Mouse (Mus musculus) stomach, postnatal 0 days (tissue): ENCODE results near the gene Nrarp.

ENCODE experiments used
- CTCF ChIP-seq: IDR thresholded peaks from 2 replicates; pipeline ENCODE4 v1.5.1; 2016; ENCODE audit warnings: antibody characterized with exemption, low read depth, mild to moderate bottlenecking, moderate library complexity
- EP300 ChIP-seq: optimal IDR thresholded peaks from 2 replicates; pipeline ENCODE3; 2016; ENCODE audit warnings: antibody characterized with exemption

DNA sequence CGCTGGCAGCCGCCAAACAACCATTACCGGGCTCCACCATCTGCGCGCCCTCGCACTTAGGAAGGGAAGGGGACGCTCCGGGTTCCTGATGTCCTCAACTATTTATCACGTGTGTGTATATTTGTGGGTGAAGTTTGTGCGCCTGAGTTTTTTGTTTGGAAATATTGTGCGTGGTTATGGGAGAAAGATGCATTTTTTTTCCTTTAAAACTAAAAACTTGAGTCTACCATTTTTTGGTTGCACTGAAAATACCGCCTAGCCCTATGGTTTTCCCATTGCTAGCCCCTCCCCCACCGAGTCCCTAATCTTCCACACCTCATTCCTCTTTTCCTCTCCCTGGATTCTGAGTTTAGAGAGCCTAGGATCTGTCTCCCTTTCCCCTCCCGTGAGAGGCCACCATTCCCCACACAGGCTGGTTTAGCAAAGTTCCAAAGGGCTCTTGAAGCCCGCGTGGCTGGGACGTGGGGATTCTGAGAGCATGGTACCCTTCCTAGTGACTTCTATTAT is 1.4 kb downstream of the Nrarp start:
- TF ChIP-seq CTCF (no peak), EP300 (no peak)
